Mouse (Mus musculus) intestine, embryonic 16.5 days (tissue): ENCODE data around the gene Sapcd1. TPM values are rescaled to one million over a fixed set of nuclear protein-coding genes. Genes with fewer than 3 reads are reported as not detected.

ENCODE experiments used
- ATAC-seq: fragments of 200-750 bp; cut with Nextera tagmentation; 2 replicates; pipeline ENCODE4 v1.8.0; 2017; ENCODE audit warnings: moderate TSS enrichment, moderate library complexity
- H3K27ac ChIP-seq: fragments of 300-500 bp; sonication (generic); 2 replicates; pipeline ENCODE4 v1.5.1; 2014; ENCODE audit warnings: mild to moderate bottlenecking, low read length
- H3K27me3 ChIP-seq: fragments of 300-500 bp; sonication (generic); replicated peaks from 2 replicates; pipeline ENCODE4 v1.6.1; 2014; ENCODE audit warnings: low read length, control low read depth, mixed read lengths; ENCODE audit not compliant: control insufficient read depth, insufficient read depth
- H3K36me3 ChIP-seq: fragments of 300-500 bp; sonication (generic); 2 replicates; pipeline ENCODE4 v1.6.1; 2014; ENCODE audit warnings: low read length, control low read depth; ENCODE audit not compliant: control insufficient read depth, insufficient read depth
- H3K4me1 ChIP-seq: fragments of 300-500 bp; sonication (generic); 2 replicates; pipeline ENCODE4 v1.6.1; 2014; ENCODE audit warnings: low read length, control low read depth, mixed read lengths; ENCODE audit not compliant: control insufficient read depth, insufficient read depth
- H3K4me2 ChIP-seq: fragments of 300-500 bp; sonication (generic); 2 replicates; pipeline ENCODE4 v1.6.1; 2014; ENCODE audit warnings: low read depth, low read length, control low read depth
- H3K4me3 ChIP-seq: fragments of 300-500 bp; sonication (generic); 2 replicates; pipeline ENCODE4 v1.5.1; 2014; ENCODE audit warnings: mild to moderate bottlenecking, low read length
- H3K9ac ChIP-seq: fragments of 300-500 bp; sonication (generic); 2 replicates; pipeline ENCODE4 v1.6.1; 2014; ENCODE audit warnings: low read depth, low read length
- H3K9me3 ChIP-seq: fragments of 300-500 bp; sonication (generic); 2 replicates; pipeline ENCODE4 v1.6.1; 2016; ENCODE audit warnings: low read length, control low read depth; ENCODE audit not compliant: control insufficient read depth
- WGBS: fragments of 180-500 bp; shearing (Covaris S2); extraction: QIAGEN DNeasy Blood & Tissue Kit; methylation state at CpG from one replicate; pipeline ENCODE4 v1.1.7; 2014; 5-methylcytosine and 5-hydroxymethylcytosine counted together
- polyA plus RNA-seq: library from polyadenylated mRNA; unstranded; fragments of >200 nt; fragmentation: Nextera tagmentation; extraction: Ambion mirVana; gene quantifications from 2 replicates; pipeline ENCODE4 v1.2.1, GENCODE M21; 2015

Sapcd1 gene
- polyA plus RNA-seq, 1 experiment from 2014 or later: 11.3 TPM

DNA sequence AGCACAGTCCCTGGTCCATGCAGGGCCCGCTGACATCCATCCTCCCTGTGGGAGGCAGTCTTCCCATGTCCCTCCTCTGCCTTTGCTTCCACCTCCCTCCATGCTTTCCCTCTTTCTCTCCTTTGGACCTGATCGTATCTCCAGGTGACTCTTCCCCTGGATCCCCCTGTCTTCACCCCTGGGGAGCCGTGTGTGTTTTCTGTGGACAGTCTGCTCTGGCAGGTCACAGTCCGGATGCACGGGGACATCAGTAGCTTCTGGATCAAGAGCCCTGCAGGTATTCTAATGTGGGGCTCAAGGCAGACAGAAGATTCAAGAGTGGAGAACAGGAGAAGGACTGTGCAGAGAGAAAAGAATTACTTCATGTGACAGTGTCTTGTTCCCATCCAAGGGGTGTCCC, 4.6 kb downstream of the Sapcd1 start:
- H3K4me2 ChIP-seq: no peak overlapping the region
- no peak overlapping the region for H3K4me3 ChIP-seq

DNA sequence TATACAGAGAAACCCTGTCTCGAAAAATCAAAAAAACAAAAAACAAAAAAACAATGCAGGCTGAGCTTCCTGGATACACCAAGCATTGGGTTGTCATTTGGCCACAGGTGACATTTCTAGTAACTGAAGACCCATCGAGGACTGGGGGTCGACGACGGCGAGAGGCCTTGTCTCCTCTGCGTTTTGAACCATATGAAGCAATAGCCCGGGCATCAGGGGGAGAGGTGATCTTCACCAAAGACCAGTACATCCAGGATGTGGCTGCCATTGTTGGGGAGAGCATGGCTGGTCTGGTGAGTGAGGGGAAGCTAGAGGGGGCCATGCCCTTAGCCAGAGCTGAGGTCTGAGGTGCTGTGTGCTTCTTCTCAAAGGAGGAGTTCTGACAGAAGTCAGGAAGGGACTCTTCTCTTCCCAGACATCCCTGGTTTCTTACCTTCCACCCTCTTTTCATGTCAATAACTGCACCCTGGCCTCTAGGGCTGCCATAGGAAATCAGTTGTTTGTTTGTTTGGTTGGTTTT, 5.2 kb downstream of the Sapcd1 start:
- WGBS: 92% methylated on average over 8 of the region's 8 CpGs
- H3K9me3 ChIP-seq: no peaks in the 10 kb centered on the region
- H3K4me3 ChIP-seq: no peak overlapping the region
- no peaks in the 10 kb centered on the region for H3K27me3 ChIP-seq
- no peak overlapping the region for H3K27ac ChIP-seq
- no peaks in the 10 kb centered on the region; the same call in 1 of the 2 replicates for H3K36me3 ChIP-seq
- ATAC-seq: no peak
- H3K4me2 ChIP-seq: no peak overlapping the region
- no peak overlapping the region for H3K9ac ChIP-seq
- peaks cover 26% of the 10 kb centered on the region for H3K4me1 ChIP-seq

More for the DNA sequence above, 4.6 kb downstream of the Sapcd1 start:
- no peaks in the 10 kb centered on the region for H3K27me3 ChIP-seq
- H3K9ac ChIP-seq: no peak overlapping the region
- H3K4me1 ChIP-seq: peaks cover 26% of the 10 kb centered on the region
- H3K9me3 ChIP-seq: no peaks in the 10 kb centered on the region
- no peaks in the 10 kb centered on the region; the same call in 1 of the 2 replicates for H3K36me3 ChIP-seq
- H3K27ac ChIP-seq: peak overlapping the region; percentile 36; the same call in 1 of the 2 replicates
- 85% methylated on average over 5 of the region's 5 CpGs for WGBS
- no peak for ATAC-seq

DNA sequence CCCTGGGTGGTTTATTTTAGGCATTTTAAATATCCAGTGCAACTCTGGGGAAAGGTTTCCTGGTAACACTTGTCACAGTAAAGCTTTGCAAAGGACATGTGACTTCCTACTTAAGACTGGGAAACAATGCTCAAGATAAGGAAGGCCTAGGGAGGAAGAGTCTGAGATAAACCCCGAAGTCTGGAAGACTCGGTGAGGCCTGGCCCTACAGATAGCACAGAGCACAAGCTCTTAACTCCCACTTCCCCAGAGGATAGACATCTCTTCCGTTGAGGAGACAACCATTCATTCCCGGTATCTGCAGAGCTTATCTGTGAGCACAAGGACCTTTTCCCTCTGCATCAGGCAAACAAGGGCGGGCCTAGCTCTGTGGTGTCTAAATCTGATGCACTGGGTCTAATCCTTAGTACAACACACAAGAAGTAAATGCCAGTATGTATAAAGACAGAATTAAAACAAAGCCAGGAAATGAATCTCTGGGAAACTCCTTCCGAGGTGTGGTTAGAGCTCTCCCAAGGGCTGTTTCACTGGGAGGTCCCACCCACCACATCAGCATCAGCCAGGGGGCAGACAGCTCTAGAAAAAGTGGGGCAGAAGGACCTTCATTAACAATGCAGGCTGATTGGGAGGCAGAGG, 5.9 kb downstream of the Sapcd1 start:
- Histone ChIP-seq H3K4me3 (no peak overlapping the region), H3K27me3 (no peaks in the 10 kb centered on the region), H3K4me1 (peaks cover 26% of the 10 kb centered on the region), H3K36me3 (no peaks in the 10 kb centered on the region; the same call in 1 of the 2 replicates), H3K27ac (peak overlapping the region; percentile 6), H3K9me3 (no peaks in the 10 kb centered on the region), H3K4me2 (no peak overlapping the region), H3K9ac (no peak overlapping the region)
- 38% methylated on average over 6 of the region's 6 CpGs for WGBS
- ATAC-seq: 0 out of 2 replicates have a peak, but pooled peaks have one; percentile 29

DNA sequence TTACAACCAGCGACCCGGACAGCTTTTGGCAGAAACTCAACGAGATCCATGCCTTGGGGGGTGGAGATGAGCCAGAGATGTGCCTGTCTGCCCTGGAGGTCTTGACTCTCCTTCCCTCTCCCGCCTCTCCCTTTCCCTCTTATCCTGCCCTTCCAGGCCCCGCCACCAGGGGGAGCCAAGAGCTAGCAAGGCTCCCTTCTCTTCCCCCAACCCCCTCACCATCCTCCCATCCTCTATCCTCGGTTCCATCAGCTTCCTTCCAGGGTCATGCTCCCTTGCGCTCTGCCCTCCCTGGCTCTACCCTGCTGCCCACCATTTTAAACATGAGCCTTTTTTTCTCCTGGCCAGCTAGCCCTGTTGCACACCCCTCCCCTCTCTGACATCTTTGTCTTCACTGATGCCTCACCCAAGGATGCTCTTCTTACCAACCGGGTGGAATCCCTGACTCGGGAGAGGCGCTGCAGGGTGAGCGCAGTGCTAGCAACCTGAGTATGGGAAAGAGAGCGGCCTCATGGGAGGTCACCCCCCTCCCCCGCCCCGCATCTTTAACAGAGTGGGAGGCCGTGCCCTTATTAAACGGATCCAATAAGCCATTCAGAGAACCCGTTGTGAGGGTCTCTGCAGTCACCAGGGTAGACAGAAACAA, 6.5 kb downstream of the Sapcd1 start:
- Histone ChIP-seq H3K4me2 (peak overlapping the region; percentile 20; the same call in 1 of the 2 replicates), H3K4me1 (peaks cover 32% of the 10 kb centered on the region), H3K9me3 (no peaks in the 10 kb centered on the region), H3K36me3 (no peaks in the 10 kb centered on the region; the same call in 1 of the 2 replicates), H3K4me3 (no peak overlapping the region), H3K27me3 (no peaks in the 10 kb centered on the region), H3K9ac (no peak overlapping the region), H3K27ac (0 out of 2 replicates have a peak overlapping the region, but pooled peaks have one; percentile 6)
- peak; percentile 34 for ATAC-seq
- 11% methylated on average over 17 of the region's 17 CpGs for WGBS

DNA sequence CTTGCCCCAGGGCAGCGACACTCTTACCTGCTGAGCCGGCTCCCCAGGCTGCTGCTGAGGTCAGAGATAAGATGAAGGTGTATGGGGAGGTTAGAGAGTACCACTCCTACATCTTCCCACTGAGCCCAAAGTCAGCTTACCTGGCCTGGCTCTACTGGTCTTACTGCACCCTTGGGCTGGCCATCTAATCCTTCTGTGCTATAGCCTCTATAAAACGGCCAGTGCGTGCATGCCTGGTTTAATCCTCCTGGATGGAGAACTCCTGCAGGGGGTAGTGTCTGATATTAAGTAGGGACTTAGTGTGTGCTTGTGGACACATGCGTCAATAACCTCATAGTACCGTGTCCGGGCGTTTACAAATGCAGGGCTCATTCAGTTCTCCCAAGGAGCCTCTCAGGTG, 7.3 kb downstream of the Sapcd1 start:
- Histone ChIP-seq H3K4me2 (no peak overlapping the region), H3K9ac (no peak overlapping the region), H3K9me3 (no peaks in the 10 kb centered on the region), H3K4me3 (no peak overlapping the region), H3K27me3 (no peaks in the 10 kb centered on the region), H3K36me3 (peaks cover 3% of the 10 kb centered on the region; the same call in 1 of the 2 replicates), H3K4me1 (peaks cover 36% of the 10 kb centered on the region), H3K27ac (no peak overlapping the region)
- 85% methylated on average over 8 of the region's 8 CpGs for WGBS
- ATAC-seq: no peak

DNA sequence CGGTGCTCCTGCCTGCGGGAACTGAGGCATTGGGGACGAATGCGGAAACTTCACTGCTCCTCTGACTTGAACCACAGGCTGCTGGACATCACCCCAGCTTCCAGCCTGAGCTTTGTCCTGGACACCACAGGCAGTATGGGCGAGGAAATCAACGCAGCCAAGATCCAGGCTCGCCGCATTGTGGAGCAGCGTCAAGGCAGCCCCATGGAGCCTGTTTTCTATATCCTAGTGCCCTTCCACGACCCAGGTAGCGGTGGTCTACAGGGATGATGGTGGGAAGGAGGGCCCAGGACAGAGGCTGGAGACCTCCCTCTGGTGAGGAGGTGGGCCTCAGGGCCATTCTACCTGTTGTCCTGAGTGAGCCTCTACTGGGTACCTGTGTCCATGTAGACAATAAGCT, 7.9 kb downstream of the Sapcd1 start:
- H3K9ac ChIP-seq: no peak overlapping the region
- H3K4me2 ChIP-seq: no peak overlapping the region
- peaks cover 36% of the 10 kb centered on the region for H3K4me1 ChIP-seq
- H3K27ac ChIP-seq: no peak overlapping the region
- H3K4me3 ChIP-seq: no peak overlapping the region
- 79% methylated on average over 11 of the region's 11 CpGs for WGBS
- H3K27me3 ChIP-seq: no peaks in the 10 kb centered on the region
- no peak for ATAC-seq
- H3K36me3 ChIP-seq: peaks cover 9% of the 10 kb centered on the region
- H3K9me3 ChIP-seq: no peaks in the 10 kb centered on the region

DNA sequence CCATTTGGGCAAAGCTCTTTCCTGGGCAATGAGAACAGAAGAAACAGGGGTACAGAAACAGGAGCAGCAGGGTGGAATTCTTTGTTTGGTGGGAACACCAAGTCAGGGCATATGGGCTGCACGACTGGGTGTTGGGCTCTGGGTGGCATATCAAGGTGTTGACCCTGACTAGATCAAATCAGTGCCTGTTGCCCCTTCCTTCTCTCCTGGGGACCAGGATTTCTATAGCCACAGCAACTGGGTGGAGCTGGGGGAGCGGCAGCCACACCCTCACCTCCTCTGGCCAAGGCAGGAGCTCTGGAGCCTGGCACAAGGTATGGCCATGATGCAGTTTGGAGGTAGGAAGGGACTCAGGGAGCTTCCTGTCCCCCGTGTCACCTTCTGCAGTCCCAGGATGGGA, 9.6 kb downstream of the Sapcd1 start:
- ATAC-seq: no peak
- no peak overlapping the region for H3K27ac ChIP-seq
- WGBS: 75% methylated on average over 3 of the region's 3 CpGs

DNA sequence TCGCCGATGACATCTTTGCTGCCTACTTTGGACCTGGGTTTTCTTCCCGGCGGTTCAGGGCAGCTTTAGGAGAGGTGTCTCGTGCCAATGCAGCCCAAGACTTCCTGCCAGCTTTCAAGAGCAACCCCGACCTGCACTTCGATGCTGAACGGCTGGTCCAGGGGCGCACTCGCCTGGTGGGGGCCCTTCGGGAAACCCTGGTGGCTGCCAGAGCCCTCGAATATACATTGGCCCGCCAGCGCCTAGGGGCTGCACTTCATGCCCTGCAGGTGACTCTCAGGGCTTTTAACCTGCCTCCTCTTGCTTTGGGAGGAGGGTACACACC, 10.1 kb downstream of the Sapcd1 start:
- no peak overlapping the region for H3K27ac ChIP-seq
- H3K9me3 ChIP-seq: no peaks in the 10 kb centered on the region
- peaks cover 26% of the 10 kb centered on the region for H3K4me1 ChIP-seq
- no peak overlapping the region for H3K4me2 ChIP-seq
- H3K4me3 ChIP-seq: no peak overlapping the region
- WGBS: 72% methylated on average over 14 of the region's 14 CpGs
- no peak for ATAC-seq
- no peaks in the 10 kb centered on the region for H3K27me3 ChIP-seq
- H3K36me3 ChIP-seq: peaks cover 23% of the 10 kb centered on the region
- H3K9ac ChIP-seq: no peak overlapping the region

More for the DNA sequence above, 9.6 kb downstream of the Sapcd1 start:
- Histone ChIP-seq H3K9me3 (no peaks in the 10 kb centered on the region), H3K4me3 (no peak overlapping the region), H3K36me3 (peaks cover 19% of the 10 kb centered on the region), H3K27me3 (no peaks in the 10 kb centered on the region), H3K4me1 (peaks cover 26% of the 10 kb centered on the region), H3K4me2 (no peak overlapping the region), H3K9ac (no peak overlapping the region)

DNA sequence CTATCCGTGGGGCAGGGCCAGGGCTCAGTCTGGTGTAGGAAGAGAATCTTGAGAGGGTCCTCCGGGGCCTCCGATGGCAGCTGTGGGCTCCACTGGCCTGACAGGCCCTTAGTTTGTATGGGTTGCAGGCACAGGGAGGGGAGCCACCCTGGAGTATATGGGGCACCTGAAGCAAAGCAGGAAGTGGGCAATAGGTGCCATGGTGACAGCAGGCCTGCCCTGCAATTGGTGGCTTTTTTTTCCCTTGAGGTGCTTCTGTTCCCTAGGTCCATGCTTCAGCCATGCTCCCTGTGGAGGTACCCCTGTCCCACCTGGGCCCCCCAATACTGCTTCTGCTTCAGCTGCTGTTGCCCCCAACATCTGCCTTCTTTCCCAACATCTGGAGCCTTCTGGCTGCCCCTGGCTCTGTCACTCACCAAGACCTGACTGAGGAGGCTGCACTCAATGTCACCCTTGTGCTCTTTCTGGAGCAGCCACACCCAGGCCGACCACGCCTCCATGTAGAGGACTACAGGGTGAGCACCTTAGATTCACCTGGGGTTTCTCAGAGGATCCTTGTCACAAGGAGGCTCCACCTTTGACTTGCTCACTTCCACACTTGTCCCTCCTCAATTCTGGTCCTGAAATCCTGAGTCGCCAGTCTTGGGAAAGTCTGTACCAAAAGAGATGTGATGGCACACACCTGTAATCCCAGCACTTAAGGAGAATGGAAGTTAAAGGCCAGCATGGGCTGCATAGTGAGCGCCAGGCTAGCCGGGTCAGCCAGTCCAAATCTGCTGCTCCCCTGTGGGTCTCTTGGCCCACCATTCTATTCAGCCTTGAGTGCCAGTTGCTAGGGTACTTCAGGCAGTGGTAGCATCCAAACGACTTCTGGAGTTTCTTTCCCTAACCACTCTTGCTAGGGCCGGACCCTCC, 10.8 kb downstream of the Sapcd1 start:
- H3K4me2 ChIP-seq: no peak overlapping the region
- no peak overlapping the region for H3K4me3 ChIP-seq
- H3K27me3 ChIP-seq: no peaks in the 10 kb centered on the region
- peak overlapping the region; percentile 42; the same call in 1 of the 2 replicates for H3K9ac ChIP-seq
- no peaks in the 10 kb centered on the region for H3K9me3 ChIP-seq
- 76% methylated on average over 10 of the region's 10 CpGs for WGBS
- ATAC-seq: no peak
- H3K27ac ChIP-seq: no peak overlapping the region
- H3K4me1 ChIP-seq: peaks cover 24% of the 10 kb centered on the region
- H3K36me3 ChIP-seq: peaks cover 29% of the 10 kb centered on the region
